Mouse (Mus musculus) hindbrain, embryonic 11.5 days (tissue): ENCODE results near the gene Ptges2. TPM values are rescaled to one million over a fixed set of nuclear protein-coding genes. Genes with fewer than 3 reads are reported as not detected.

Experiments used
- ATAC-seq: fragments of 200-750 bp; cut with Nextera tagmentation; 2 replicates; pipeline ENCODE4 v1.8.0; 2017; ENCODE audit warnings: mild to moderate bottlenecking, moderate TSS enrichment, moderate library complexity; ENCODE audit not compliant: low FRiP score
- DNase-seq: peaks from one replicate; pipeline ENCODE4 v3.0.0-alpha.2; 2015; ENCODE audit warnings: low spot score
- H3K27ac ChIP-seq: fragments of 300-500 bp; sonication (generic); 2 replicates; pipeline ENCODE4 v1.5.1; 2014; ENCODE audit warnings: mild to moderate bottlenecking, low read depth, low read length
- H3K27me3 ChIP-seq: fragments of 300-500 bp; sonication (generic); 2 replicates; pipeline ENCODE4 v1.6.1; 2014; ENCODE audit warnings: mild to moderate bottlenecking, low read length, moderate library complexity, mixed read lengths; ENCODE audit not compliant: control insufficient read depth, insufficient read depth
- H3K36me3 ChIP-seq: fragments of 300-500 bp; sonication (generic); 2 replicates; pipeline ENCODE4 v1.6.1; 2014; ENCODE audit warnings: mild to moderate bottlenecking, low read length, moderate library complexity, mixed read lengths; ENCODE audit not compliant: control insufficient read depth, insufficient read depth
- H3K4me1 ChIP-seq: fragments of 300-500 bp; sonication (generic); replicated peaks from 2 replicates; pipeline ENCODE4 v1.6.1; 2014; ENCODE audit warnings: low read length, mixed read lengths; ENCODE audit not compliant: control insufficient read depth, insufficient read depth
- H3K4me2 ChIP-seq: fragments of 300-500 bp; sonication (generic); replicated peaks from 2 replicates; pipeline ENCODE4 v1.6.1; 2014; ENCODE audit warnings: mild to moderate bottlenecking, low read depth, low read length
- H3K4me3 ChIP-seq: fragments of 300-500 bp; sonication (generic); 2 replicates; pipeline ENCODE4 v1.5.1; 2014; ENCODE audit warnings: low read depth, low read length
- H3K9ac ChIP-seq: fragments of 300-500 bp; sonication (generic); 2 replicates; pipeline ENCODE4 v1.6.1; 2014; ENCODE audit warnings: low read depth, low read length
- H3K9me3 ChIP-seq: fragments of 300-500 bp; sonication (generic); 2 replicates; pipeline ENCODE4 v1.6.1; 2016; ENCODE audit warnings: low read length; ENCODE audit not compliant: control insufficient read depth
- WGBS: fragments of 180-500 bp; shearing (Covaris S2); extraction: QIAGEN DNeasy Blood & Tissue Kit; methylation state at CpG from one replicate; pipeline ENCODE4 v1.1.7; 2014; 5-methylcytosine and 5-hydroxymethylcytosine counted together
- polyA plus RNA-seq: library from polyadenylated mRNA; unstranded; fragments of >200 nt; fragmentation: Nextera tagmentation; extraction: Ambion mirVana; gene quantifications from 2 replicates; pipeline ENCODE4 v1.2.1, GENCODE M21; 2014

Ptges2 gene
- polyA plus RNA-seq, 1 experiment from 2014 or later: 30.8 TPM

DNA sequence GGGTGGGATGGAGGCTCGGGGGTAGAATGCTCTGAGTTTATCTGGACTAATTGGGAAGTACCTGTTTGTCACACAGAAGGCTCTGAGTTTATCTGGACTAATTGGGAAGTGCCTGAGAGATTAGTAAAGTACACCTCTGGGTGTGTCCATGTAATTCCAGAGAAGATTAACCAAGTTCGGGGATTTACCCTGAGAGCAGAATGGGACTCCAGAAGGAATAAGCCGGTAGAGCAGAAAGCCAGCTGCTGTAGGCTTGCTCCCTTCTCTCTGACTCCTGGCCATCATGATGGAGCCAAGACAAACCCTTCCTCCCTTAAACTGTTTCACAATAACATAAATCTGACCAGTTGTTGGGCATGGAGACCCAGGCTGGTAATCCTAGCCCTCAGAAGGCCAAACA lies 29.1 kb downstream of the Ptges2 start:
- no peak overlapping the region for H3K4me2 ChIP-seq
- WGBS: 70% methylated on average over 3 of the region's 3 CpGs

DNA sequence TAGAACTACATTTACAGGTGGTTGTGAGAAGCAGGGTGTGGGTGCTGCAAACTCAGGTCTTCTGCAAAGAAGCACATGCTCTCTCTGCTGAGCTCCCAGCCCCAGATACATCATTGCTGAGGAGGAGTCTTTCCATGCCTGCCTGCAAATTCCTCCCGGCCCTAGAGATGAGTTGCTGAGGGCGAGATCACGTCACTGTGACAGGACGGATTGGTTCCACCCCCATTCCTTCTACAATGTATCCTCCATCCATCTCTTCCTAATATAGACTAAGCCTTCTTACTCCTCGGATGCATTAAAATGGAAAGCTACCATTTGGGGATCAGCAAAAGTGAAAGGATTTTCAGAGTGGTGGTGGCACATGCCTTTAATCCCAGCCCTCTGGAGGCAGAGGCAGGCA lies 29.9 kb downstream of the Ptges2 start:
- ATAC-seq: no peak
- WGBS: 87% methylated on average over 5 of the region's 5 CpGs
- Histone ChIP-seq H3K4me2 (no peak overlapping the region), H3K27me3 (no peaks in the 10 kb centered on the region), H3K4me3 (no peak overlapping the region), H3K4me1 (peaks cover 10% of the 10 kb centered on the region), H3K9ac (no peak overlapping the region), H3K9me3 (no peaks in the 10 kb centered on the region), H3K27ac (no peak overlapping the region), H3K36me3 (no peaks in the 10 kb centered on the region)
- DNase-seq: no peak

More for the DNA sequence above, 29.1 kb downstream of the Ptges2 start:
- peaks cover 7% of the 10 kb centered on the region for H3K4me1 ChIP-seq
- H3K4me3 ChIP-seq: no peak overlapping the region
- H3K27me3 ChIP-seq: no peaks in the 10 kb centered on the region
- H3K9me3 ChIP-seq: no peaks in the 10 kb centered on the region
- ATAC-seq (no peak), DNase-seq (no peak)
- no peak overlapping the region for H3K9ac ChIP-seq
- no peaks in the 10 kb centered on the region; the same call in 1 of the 2 replicates for H3K36me3 ChIP-seq
- H3K27ac ChIP-seq: peak overlapping the region; percentile 67

DNA sequence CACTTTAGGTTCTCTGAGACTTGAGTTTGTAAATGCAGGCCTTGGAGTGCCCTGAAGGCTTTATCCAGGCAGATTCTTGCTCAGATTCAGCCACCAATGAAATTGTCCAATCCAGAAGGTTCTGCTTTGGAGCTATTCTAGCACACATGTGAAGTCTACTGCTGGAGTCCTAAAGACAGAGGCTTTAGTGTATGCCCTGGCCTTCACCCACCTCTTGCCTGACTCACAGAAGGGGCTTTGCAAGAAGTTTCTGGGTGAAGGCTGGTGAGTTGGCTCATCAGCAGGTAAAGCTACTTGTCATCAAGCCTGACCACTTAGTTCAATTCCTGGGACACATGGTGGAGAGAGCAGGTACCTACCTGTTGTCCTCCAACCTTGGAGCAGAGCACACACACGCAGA lies 30.4 kb downstream of the Ptges2 start:
- no peaks in the 10 kb centered on the region for H3K27me3 ChIP-seq
- DNase-seq (no peak), ATAC-seq (no peak)
- WGBS: 96% methylated on average over 1 of the region's 1 CpGs
- H3K4me2 ChIP-seq: no peak overlapping the region
- no peaks in the 10 kb centered on the region for H3K9me3 ChIP-seq
- no peak overlapping the region for H3K27ac ChIP-seq
- H3K4me1 ChIP-seq: peaks cover 10% of the 10 kb centered on the region
- H3K4me3 ChIP-seq: no peak overlapping the region
- no peaks in the 10 kb centered on the region for H3K36me3 ChIP-seq
- H3K9ac ChIP-seq: no peak overlapping the region

DNA sequence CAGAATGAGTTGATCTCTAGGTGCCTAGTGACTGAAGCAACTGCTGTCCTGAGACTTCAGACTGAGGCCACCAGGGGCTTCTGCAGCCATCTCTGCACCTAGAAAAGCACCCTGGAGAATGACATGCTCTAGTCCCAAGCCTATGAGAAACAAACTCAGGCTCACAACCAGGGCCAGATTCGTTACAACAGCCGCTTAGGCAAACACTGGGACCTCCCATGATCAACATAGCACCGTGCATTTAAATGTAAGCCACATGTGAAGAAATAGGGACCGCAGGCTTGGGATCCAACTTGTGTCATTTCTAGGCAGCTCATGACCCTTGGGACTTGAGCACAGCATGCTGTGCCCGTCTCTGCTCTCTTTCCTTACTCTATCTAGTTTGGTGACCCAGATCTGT lies 32.0 kb downstream of the Ptges2 start:
- H3K9ac ChIP-seq: no peak overlapping the region
- H3K9me3 ChIP-seq: no peaks in the 10 kb centered on the region
- H3K4me3 ChIP-seq: no peak overlapping the region
- H3K4me2 ChIP-seq: no peak overlapping the region
- H3K27ac ChIP-seq: no peak overlapping the region
- no peaks in the 10 kb centered on the region for H3K36me3 ChIP-seq
- DNase-seq: no peak
- H3K4me1 ChIP-seq: peaks cover 10% of the 10 kb centered on the region
- 83% methylated on average over 5 of the region's 5 CpGs for WGBS
- no peaks in the 10 kb centered on the region for H3K27me3 ChIP-seq
- ATAC-seq: no peak

DNA sequence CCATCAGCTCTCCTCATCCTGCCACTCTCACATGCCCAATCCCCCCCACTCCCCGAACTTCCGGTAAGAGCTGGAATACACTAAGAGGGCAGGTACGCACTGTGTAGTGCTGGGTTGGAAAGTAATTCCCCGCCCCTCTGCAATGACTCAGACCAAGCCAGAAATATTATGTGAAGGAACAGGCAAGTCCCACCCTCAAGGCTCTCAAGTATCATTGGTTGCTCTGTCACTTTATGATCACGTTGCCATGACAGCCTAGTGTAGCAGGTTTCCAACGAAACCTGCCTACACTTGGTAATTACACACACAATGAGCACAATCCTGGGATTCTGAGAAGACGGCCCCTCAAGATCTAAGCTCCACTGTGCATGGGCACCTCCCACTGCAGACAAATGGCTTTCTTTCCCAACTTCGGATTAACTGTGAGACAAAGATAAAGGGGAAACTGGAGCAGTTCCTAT lies 32.6 kb downstream of the Ptges2 start:
- peaks cover 10% of the 10 kb centered on the region for H3K4me1 ChIP-seq
- H3K4me3 ChIP-seq: no peak overlapping the region
- 74% methylated on average over 8 of the region's 8 CpGs for WGBS
- H3K27me3 ChIP-seq: no peaks in the 10 kb centered on the region
- DNase-seq (no peak), ATAC-seq (no peak)
- H3K9me3 ChIP-seq: no peaks in the 10 kb centered on the region
- no peak overlapping the region for H3K9ac ChIP-seq
- H3K4me2 ChIP-seq: no peak overlapping the region
- no peaks in the 10 kb centered on the region for H3K36me3 ChIP-seq
- H3K27ac ChIP-seq: no peak overlapping the region

DNA sequence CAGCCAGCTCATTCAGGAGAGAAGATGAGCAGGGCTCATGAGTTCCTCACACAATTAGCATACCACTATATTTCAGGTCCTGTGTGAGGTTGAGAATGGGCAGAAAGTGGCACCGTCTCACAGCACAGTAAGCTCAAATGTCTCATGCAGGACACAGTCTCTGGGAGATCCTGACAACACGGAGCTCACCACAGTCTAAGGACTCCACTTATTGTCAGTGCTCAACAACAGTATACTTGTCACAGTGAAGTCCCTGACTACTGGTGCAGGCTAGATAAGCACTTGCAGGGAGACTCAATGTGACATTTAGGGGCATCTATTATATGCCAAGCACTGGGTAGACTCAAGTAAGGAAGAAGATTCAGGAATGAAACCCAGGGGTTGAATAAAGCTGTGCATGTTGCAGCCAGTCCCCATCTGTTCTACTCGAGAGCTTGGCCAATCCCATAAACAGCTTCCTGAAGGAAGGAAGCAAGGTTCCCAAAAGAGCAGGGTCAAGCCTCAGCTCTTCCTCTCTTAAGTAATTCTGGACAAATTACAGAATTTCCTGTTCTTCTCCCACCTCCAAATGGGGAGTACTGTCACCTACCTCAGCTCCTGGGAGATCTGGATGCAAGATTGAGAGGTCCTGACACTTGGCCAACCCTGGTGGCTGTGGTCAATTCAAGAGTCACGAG lies 33.7 kb downstream of the Ptges2 start:
- Histone ChIP-seq H3K36me3 (no peaks in the 10 kb centered on the region), H3K4me1 (peaks cover 4% of the 10 kb centered on the region; the same call in 1 of the 2 replicates), H3K9ac (no peak overlapping the region), H3K27ac (no peak overlapping the region), H3K4me3 (no peak overlapping the region), H3K27me3 (no peaks in the 10 kb centered on the region), H3K9me3 (no peaks in the 10 kb centered on the region), H3K4me2 (no peak overlapping the region)
- 83% methylated on average over 4 of the region's 4 CpGs for WGBS
- DNase-seq: no peak
- ATAC-seq: no peak

DNA sequence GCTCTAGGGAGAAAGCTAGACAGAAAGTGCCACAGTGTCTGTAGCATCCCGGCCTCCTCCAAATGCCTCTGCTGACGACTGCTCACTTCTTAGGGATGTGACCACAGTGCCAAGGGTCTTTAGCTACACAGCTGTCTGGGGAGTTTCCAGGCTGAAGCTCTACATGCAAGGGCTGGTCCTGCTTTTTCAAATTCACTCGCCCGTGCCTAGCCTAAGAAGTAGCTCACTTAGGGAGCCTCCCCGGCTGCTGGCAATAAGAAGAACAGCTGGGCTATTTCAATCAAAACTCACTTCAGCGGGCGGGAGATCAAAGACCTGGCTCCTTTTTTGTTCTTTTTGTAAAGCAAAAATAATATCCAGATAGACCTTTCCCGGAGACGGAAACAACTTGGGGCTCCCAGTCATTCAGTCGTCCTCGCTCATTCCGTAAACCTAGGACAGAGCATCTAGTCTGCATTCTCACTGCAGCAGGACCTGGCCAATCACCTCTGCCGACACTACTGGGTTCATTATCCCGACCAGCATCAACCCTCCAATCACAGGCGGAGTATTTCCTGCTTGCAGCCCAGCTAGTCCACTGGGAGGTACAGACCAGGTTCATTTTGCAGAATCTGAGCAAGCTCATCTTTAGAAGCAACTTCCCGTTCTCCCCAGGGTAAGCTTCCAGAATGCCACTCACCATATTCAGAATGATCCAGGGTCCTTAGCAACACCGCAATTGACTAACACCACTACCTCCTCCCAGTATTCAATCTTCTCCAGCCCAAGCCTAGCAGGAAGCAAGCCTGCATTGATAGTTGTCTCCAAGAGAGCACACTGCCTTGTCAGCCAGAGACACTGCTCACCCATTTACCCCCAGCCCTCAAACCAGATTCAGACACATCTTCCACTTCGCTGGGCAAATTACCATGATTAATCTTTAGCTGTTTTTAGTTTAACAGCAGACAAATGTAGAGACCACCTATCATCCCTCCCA lies 35.3 kb downstream of the Ptges2 start:
- ATAC-seq (peak; percentile 95), DNase-seq (peak; percentile 90)
- Histone ChIP-seq H3K9ac (peak overlapping the region; percentile 73), H3K4me2 (peak overlapping the region; percentile 77), H3K27me3 (no peaks in the 10 kb centered on the region), H3K4me1 (peaks cover 4% of the 10 kb centered on the region; the same call in 1 of the 2 replicates), H3K27ac (peak overlapping the region; percentile 72), H3K9me3 (no peaks in the 10 kb centered on the region), H3K4me3 (peak overlapping the region; percentile 46), H3K36me3 (no peaks in the 10 kb centered on the region)
- WGBS: 11% methylated on average over 18 of the region's 18 CpGs

DNA sequence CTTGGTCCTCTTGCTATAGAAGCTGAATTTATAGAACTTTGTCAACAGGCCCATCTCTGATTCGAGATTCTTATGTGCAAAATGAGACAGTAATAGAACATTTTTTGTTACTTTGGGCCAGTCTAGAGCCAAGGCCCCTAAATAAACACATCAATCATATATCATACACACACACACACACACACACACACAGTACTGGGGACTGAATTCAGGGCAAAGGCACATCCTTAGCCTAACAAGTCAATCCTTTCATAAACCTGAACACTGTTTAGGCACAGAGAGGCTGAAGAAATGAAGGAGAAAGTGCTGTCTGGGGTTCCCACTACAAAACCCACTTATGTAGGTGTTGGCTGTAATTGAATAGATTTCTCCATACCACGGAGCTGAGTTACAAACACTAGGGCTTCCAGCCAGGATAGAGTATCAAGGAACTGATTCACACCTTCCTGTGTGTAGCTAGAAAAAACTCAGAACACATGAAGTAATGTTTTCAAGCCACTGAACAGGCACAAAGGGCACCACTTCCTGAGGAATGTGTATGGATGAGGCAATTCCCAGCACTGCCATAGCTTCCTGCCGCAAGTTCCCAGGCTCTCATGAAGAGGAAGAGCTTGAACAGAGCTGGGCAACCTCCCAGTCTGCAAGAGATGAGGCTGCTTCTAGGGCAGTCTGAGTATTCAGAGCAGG lies 41.1 kb downstream of the Ptges2 start:
- Histone ChIP-seq H3K36me3 (no peaks in the 10 kb centered on the region), H3K4me1 (no peaks in the 10 kb centered on the region; the same call in 1 of the 2 replicates), H3K4me2 (no peak overlapping the region), H3K9me3 (no peaks in the 10 kb centered on the region), H3K9ac (no peak overlapping the region), H3K27ac (peak overlapping the region; percentile 7; the same call in 1 of the 2 replicates), H3K4me3 (no peak overlapping the region), H3K27me3 (no peaks in the 10 kb centered on the region)
- no peak for ATAC-seq
- 64% methylated on average over 3 of the region's 3 CpGs for WGBS
- no peak for DNase-seq
